Mouse (Mus musculus): Measurements from ENCODE around the gene Elovl2. TPM values are rescaled to one million over a fixed set of nuclear protein-coding genes. Genes with fewer than 3 reads are reported as not detected.
A peak's percentile ranks its signal among the peaks of the same experiment; 100 is the strongest.
"Not testable (repeated sequence)": the region's sequence is repeated elsewhere in the genome, so short reads cannot be mapped to it uniquely, and the experiment has no call there.

Elovl2 gene
- polyA plus RNA-seq, 1 experiment, result 132 TPM

GRCm38 (mm10) chr13:41216236-41216635 lies 4.0 kb downstream of the Elovl2 start:
- TF ChIP-seq POLR2A (IDR thresholded peaks at IDR 0.05; ENCODE audit: control insufficient read depth, low read depth, low read length) (no peak), CTCF (IDR thresholded peaks at IDR 0.05; ENCODE audit: control insufficient read depth, insufficient read depth, insufficient replicate concordance, low read depth, low read length) (no peak)
- Histone ChIP-seq H3K4me1 (ENCODE audit: control insufficient read depth, insufficient read depth, low read length) (peaks cover 5% of the 10 kb centered on the region), H3K36me3 (ENCODE audit: control insufficient read depth, insufficient read depth, low read length) (peaks cover 1% of the 10 kb centered on the region; the same call in 1 of the 2 replicates), H3K27ac (ENCODE audit: control insufficient read depth, insufficient read depth, low read depth, low read length) (0 out of 2 replicates have a peak overlapping the region, but pooled peaks have one; percentile 7), H3K4me3 (ENCODE audit: control insufficient read depth, low read depth, low read length) (no peak overlapping the region), H3K27me3 (ENCODE audit: control insufficient read depth, insufficient read depth, low read length) (no peaks in the 10 kb centered on the region)

- Histone ChIP-seq H3K4me1 (ENCODE audit: control insufficient read depth, insufficient read depth, low read length) (peaks cover 2% of the 10 kb centered on the region), H3K27ac (ENCODE audit: control insufficient read depth, insufficient read depth, low read depth, low read length) (no peak overlapping the region), H3K27me3 (ENCODE audit: control insufficient read depth, insufficient read depth, low read length) (no peaks in the 10 kb centered on the region), H3K4me3 (ENCODE audit: control insufficient read depth, low read depth, low read length) (no peak overlapping the region), H3K36me3 (ENCODE audit: control insufficient read depth, insufficient read depth, low read length) (peaks cover 1% of the 10 kb centered on the region; the same call in 1 of the 2 replicates)
- TF ChIP-seq CTCF (IDR thresholded peaks at IDR 0.05; ENCODE audit: control insufficient read depth, insufficient read depth, insufficient replicate concordance, low read depth, low read length) (no peak), POLR2A (IDR thresholded peaks at IDR 0.05; ENCODE audit: control insufficient read depth, low read depth, low read length) (no peak)
Measured at GRCm38 (mm10) chr13:41215669-41216068, 4.5 kb downstream of the Elovl2 start.

GRCm38 (mm10) chr13:41212558-41213322 lies 7.5 kb downstream of the Elovl2 start:
- Histone ChIP-seq H3K4me3 (ENCODE audit: control insufficient read depth, low read depth, low read length) (no peak overlapping the region), H3K4me1 (ENCODE audit: control insufficient read depth, insufficient read depth, low read length) (no peaks in the 10 kb centered on the region), H3K27me3 (ENCODE audit: control insufficient read depth, insufficient read depth, low read length) (no peaks in the 10 kb centered on the region), H3K36me3 (ENCODE audit: control insufficient read depth, insufficient read depth, low read length) (no peaks in the 10 kb centered on the region; the same call in 1 of the 2 replicates), H3K27ac (ENCODE audit: control insufficient read depth, insufficient read depth, low read depth, low read length) (peak overlapping the region; percentile 18)
- no peak for TF ChIP-seq CTCF (IDR thresholded peaks at IDR 0.05; ENCODE audit: control insufficient read depth, insufficient read depth, insufficient replicate concordance, low read depth, low read length)
- no peak for TF ChIP-seq POLR2A (IDR thresholded peaks at IDR 0.05; ENCODE audit: control insufficient read depth, low read depth, low read length)

- no peaks in the 10 kb centered on the region; the same call in 1 of the 2 replicates for H3K36me3 ChIP-seq (ENCODE audit: control insufficient read depth, insufficient read depth, low read length)
- no peaks in the 10 kb centered on the region for H3K27me3 ChIP-seq (ENCODE audit: control insufficient read depth, insufficient read depth, low read length)
- H3K4me1 ChIP-seq (ENCODE audit: control insufficient read depth, insufficient read depth, low read length), result no peaks in the 10 kb centered on the region
- no peak overlapping the region for H3K4me3 ChIP-seq (ENCODE audit: control insufficient read depth, low read depth, low read length)
- TF ChIP-seq CTCF (IDR thresholded peaks at IDR 0.05; ENCODE audit: control insufficient read depth, insufficient read depth, insufficient replicate concordance, low read depth, low read length) (no peak), POLR2A (IDR thresholded peaks at IDR 0.05; ENCODE audit: control insufficient read depth, low read depth, low read length) (no peak)
- peak overlapping the region; percentile 16 for H3K27ac ChIP-seq (ENCODE audit: control insufficient read depth, insufficient read depth, low read depth, low read length)
Measured at GRCm38 (mm10) chr13:41211276-41211675, 8.9 kb downstream of the Elovl2 start.

GRCm38 (mm10) chr13:41206241-41206640 lies 14.0 kb downstream of the Elovl2 start:
- no peaks in the 10 kb centered on the region; the same call in 1 of the 2 replicates for H3K36me3 ChIP-seq (ENCODE audit: control insufficient read depth, insufficient read depth, low read length)
- peaks cover 3% of the 10 kb centered on the region; the same call in 1 of the 2 replicates for H3K4me1 ChIP-seq (ENCODE audit: control insufficient read depth, insufficient read depth, low read length)
- H3K27ac ChIP-seq (ENCODE audit: control insufficient read depth, insufficient read depth, low read depth, low read length), result peak overlapping the region; percentile 14; the same call in 1 of the 2 replicates
- H3K4me3 ChIP-seq (ENCODE audit: control insufficient read depth, low read depth, low read length), result no peak overlapping the region
- TF ChIP-seq POLR2A (IDR thresholded peaks at IDR 0.05; ENCODE audit: control insufficient read depth, low read depth, low read length) (no peak), CTCF (IDR thresholded peaks at IDR 0.05; ENCODE audit: control insufficient read depth, insufficient read depth, insufficient replicate concordance, low read depth, low read length) (no peak)
- H3K27me3 ChIP-seq (ENCODE audit: control insufficient read depth, insufficient read depth, low read length), result no peaks in the 10 kb centered on the region

GRCm38 (mm10) chr13:41205568-41205967 lies 14.6 kb downstream of the Elovl2 start:
- not testable (repeated sequence) for H3K27me3 ChIP-seq (ENCODE audit: control insufficient read depth, insufficient read depth, low read length)

GRCm38 (mm10) chr13:41203691-41204090 lies 16.5 kb downstream of the Elovl2 start:
- TF ChIP-seq POLR2A (IDR thresholded peaks at IDR 0.05; ENCODE audit: control insufficient read depth, low read depth, low read length) (no peak), CTCF (IDR thresholded peaks at IDR 0.05; ENCODE audit: control insufficient read depth, insufficient read depth, insufficient replicate concordance, low read depth, low read length) (no peak)
- H3K36me3 ChIP-seq (ENCODE audit: control insufficient read depth, insufficient read depth, low read length), result no peaks in the 10 kb centered on the region; the same call in 1 of the 2 replicates
- H3K4me3 ChIP-seq (ENCODE audit: control insufficient read depth, low read depth, low read length), result no peak overlapping the region
- H3K27ac ChIP-seq (ENCODE audit: control insufficient read depth, insufficient read depth, low read depth, low read length), result peak overlapping the region; percentile 66
- H3K27me3 ChIP-seq (ENCODE audit: control insufficient read depth, insufficient read depth, low read length), result no peaks in the 10 kb centered on the region
- peaks cover 3% of the 10 kb centered on the region; the same call in 1 of the 2 replicates for H3K4me1 ChIP-seq (ENCODE audit: control insufficient read depth, insufficient read depth, low read length)

More at GRCm38 (mm10) chr13:41205568-41205967, 14.6 kb downstream of the Elovl2 start:
- H3K4me1 ChIP-seq (ENCODE audit: control insufficient read depth, insufficient read depth, low read length); H3K4me3 ChIP-seq (ENCODE audit: control insufficient read depth, low read depth, low read length); H3K27ac ChIP-seq (ENCODE audit: control insufficient read depth, insufficient read depth, low read depth, low read length); H3K36me3 ChIP-seq (ENCODE audit: control insufficient read depth, insufficient read depth, low read length): not testable (repeated sequence)
